Mouse (Mus musculus) cortical plate, adult 2 months (tissue): ENCODE measurements around the gene Tmx2.

Experiments
- CTCF ChIP-seq: fragments of 200-500 bp; IDR thresholded peaks from 2 replicates; pipeline ENCODE4 v1.5.1; 2011; ENCODE audit warnings: mild to moderate bottlenecking, control low read depth, low read length; ENCODE audit not compliant: insufficient read depth; ENCODE audit errors: extremely low read depth
- POLR2A ChIP-seq: fragments of 200-500 bp; IDR thresholded peaks from 2 replicates; pipeline ENCODE4 v1.6.1; 2011; ENCODE audit warnings: mild to moderate bottlenecking, low read length, control low read depth; ENCODE audit not compliant: insufficient read depth; ENCODE audit errors: extremely low read depth

- TF ChIP-seq POLR2A (no peak), CTCF (no peak)
Observed at GRCm38 (mm10) chr2:84637452-84638165, 41.3 kb downstream of the Tmx2 start.
